Mouse (Mus musculus) bone marrow macrophage, adult 2 months (primary cell): Measurements from ENCODE around the gene Zfp114. TPM values are rescaled to one million over a fixed set of nuclear protein-coding genes. Genes with fewer than 3 reads are reported as not detected.

ENCODE experiments used
- H3K27ac ChIP-seq: 2 replicates; pipeline ENCODE4 v1.5.1; 2012; ENCODE audit warnings: low read depth, low read length; ENCODE audit not compliant: insufficient read depth
- H3K4me1 ChIP-seq: 2 replicates; pipeline ENCODE4 v1.6.1; 2012; ENCODE audit warnings: low read length; ENCODE audit not compliant: control insufficient read depth, insufficient read depth
- H3K4me3 ChIP-seq: 2 replicates; pipeline ENCODE4 v1.5.1; 2012; ENCODE audit warnings: mild to moderate bottlenecking, low read length, moderate library complexity; ENCODE audit not compliant: insufficient read depth
- CTCF ChIP-seq: IDR thresholded peaks from 2 replicates; pipeline ENCODE4 v1.5.1; 2012; ENCODE audit warnings: low read depth, mild to moderate bottlenecking, low read length, moderate library complexity
- POLR2A ChIP-seq: IDR thresholded peaks from 2 replicates; pipeline ENCODE4 v1.6.1; 2012; ENCODE audit warnings: mild to moderate bottlenecking, low read depth, low read length, borderline replicate concordance
- polyA plus RNA-seq: library from polyadenylated mRNA; stranded (reverse); fragments of >200 nt; gene quantifications from 2 replicates; pipeline ENCODE4 v1.2.4, GENCODE M21; 2012; ENCODE audit not compliant: missing spikeins, insufficient read depth, insufficient read length

Zfp114 gene
- polyA plus RNA-seq, 1 experiment = 0.50 TPM

DNA sequence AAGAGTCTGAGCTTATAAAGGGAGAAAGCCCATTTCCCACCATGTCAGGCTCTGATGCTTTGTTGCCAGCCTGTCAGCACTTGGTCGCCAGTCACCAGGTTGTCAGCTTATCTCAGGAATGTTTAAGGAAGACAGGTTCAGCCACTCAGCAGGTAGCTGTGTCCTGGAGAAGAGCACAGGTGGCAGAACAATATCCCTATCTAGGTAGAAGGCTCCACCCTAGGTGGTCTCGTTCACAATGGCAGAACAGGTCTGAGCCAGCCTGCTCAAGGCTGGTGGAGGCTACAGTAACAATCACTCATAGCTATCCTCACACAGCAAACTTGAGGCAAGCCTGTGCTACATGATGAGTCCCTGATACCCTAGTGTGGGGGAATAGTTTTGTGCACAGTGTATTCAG lies 16.5 kb downstream of the Zfp114 start:
- peaks cover 9% of the 10 kb centered on the region for H3K4me1 ChIP-seq
- H3K27ac ChIP-seq = no peak overlapping the region
- H3K4me3 ChIP-seq = no peak overlapping the region
- no peak for TF ChIP-seq POLR2A
- no peak for TF ChIP-seq CTCF

GRCm38 (mm10) chr7:24193157-24193556 lies 18.3 kb downstream of the Zfp114 start:
- no peak for TF ChIP-seq POLR2A
- TF ChIP-seq CTCF = no peak
- Histone ChIP-seq H3K4me3 (no peak overlapping the region), H3K27ac (no peak overlapping the region), H3K4me1 (peaks cover 9% of the 10 kb centered on the region)

DNA sequence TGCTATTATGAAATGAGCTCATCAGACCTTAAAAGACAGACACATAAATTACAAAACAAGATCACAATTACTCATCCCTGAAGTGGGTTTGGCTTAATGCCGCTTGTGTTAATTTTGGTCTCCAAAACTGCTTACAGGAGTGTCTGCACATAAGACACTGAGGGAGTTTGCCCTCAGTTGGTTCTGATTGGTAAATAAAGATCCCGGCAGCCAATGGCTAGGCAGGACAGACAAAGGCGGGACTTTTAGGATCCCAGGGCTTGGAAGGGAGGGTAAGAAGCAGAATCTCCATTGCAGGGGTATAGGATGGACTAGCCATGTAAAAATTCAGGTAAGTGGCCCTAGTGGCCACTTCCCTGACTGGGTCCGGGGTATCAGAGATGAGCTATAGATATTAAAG lies 22.1 kb downstream of the Zfp114 start:
- H3K4me3 ChIP-seq = no peak overlapping the region
- no peaks in the 10 kb centered on the region for H3K4me1 ChIP-seq
- H3K27ac ChIP-seq = no peak overlapping the region
- TF ChIP-seq CTCF = no peak
- no peak for TF ChIP-seq POLR2A

- Histone ChIP-seq H3K27ac (peak overlapping the region; percentile 53), H3K4me1 (peaks cover 6% of the 10 kb centered on the region), H3K4me3 (peak overlapping the region; percentile 96)
- TF ChIP-seq CTCF (no peak), POLR2A (no peak)
These were observed 32.8 kb downstream of the Zfp114 start for GRCm38 (mm10) chr7:24207488-24208261.

GRCm38 (mm10) chr7:24208282-24208886 lies 33.5 kb downstream of the Zfp114 start:
- H3K4me3 ChIP-seq = peak overlapping the region; percentile 96; the same call in 1 of the 2 replicates
- TF ChIP-seq CTCF = no peak
- TF ChIP-seq POLR2A = no peak
- H3K27ac ChIP-seq = no peak overlapping the region
- peaks cover 6% of the 10 kb centered on the region for H3K4me1 ChIP-seq

DNA sequence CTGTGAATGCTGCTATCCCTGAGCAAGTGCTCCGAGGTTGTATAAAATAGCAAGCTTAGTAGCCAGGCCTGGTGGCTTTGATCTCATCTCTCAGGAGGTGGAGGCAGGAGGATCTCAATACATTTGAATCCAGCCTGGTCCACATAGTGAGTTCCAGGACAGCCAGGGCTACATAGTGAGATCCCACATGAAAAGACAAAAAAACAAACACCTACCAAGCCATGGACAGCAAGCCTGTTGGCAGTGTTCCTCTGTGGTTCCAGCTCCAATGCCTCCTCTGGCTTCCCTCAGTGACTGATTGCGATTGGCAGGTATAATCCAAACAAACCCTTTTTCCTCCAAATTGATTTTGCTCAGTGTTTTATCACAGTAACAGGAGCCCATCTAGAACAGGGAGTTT lies 35.4 kb downstream of the Zfp114 start:
- TF ChIP-seq CTCF (no peak), POLR2A (no peak)
- Histone ChIP-seq H3K4me1 (peaks cover 6% of the 10 kb centered on the region), H3K27ac (no peak overlapping the region), H3K4me3 (no peak overlapping the region)

- TF ChIP-seq POLR2A (no peak), CTCF (no peak)
- no peak within 1 kb of the TSS for H3K27ac ChIP-seq
- H3K4me1 ChIP-seq = peaks cover 6% of the 10 kb centered on the region
- no peak within 1 kb of the TSS for H3K4me3 ChIP-seq
These were observed 36.5 kb downstream of the Zfp114 start, which contains the start of gene Zfp111 for GRCm38 (mm10) chr7:24211343-24211742. Zfp111 (minus strand) TSS chr7:24211443.

Other genes with a start within 250 kb of the Zfp114 start
- not detected in 2 replicates for gene Vmn1r179, start 248.1 kb upstream of the Zfp114 start, polyA plus RNA-seq
- not detected in 2 replicates for gene Vmn1r180, start 224.4 kb upstream of the Zfp114 start, polyA plus RNA-seq
- gene Vmn1r181, start 200.4 kb upstream of the Zfp114 start, polyA plus RNA-seq = not detected in 2 replicates
- not detected in 2 replicates for gene V1rd19, start 173.4 kb upstream of the Zfp114 start, polyA plus RNA-seq
- gene Vmn1r183, start 121.8 kb upstream of the Zfp114 start, polyA plus RNA-seq = 0.32 TPM in 1 of 2 replicates, not detected in the other
- 10.8 and 11.2 TPM in 2 replicates for gene Zfp180, start 93.1 kb upstream of the Zfp114 start, polyA plus RNA-seq
- gene Zfp112, start 62.7 kb upstream of the Zfp114 start, polyA plus RNA-seq = 0.38 and 1.2 TPM in 2 replicates
- gene Zfp235, start 40.9 kb upstream of the Zfp114 start, polyA plus RNA-seq = 6.4 and 7.0 TPM in 2 replicates
- 7.4 and 8.7 TPM in 2 replicates for gene Zfp111, start 36.4 kb downstream of the Zfp114 start, polyA plus RNA-seq
- 2.5 and 3.1 TPM in 2 replicates for gene Zfp109, start 62.5 kb downstream of the Zfp114 start, polyA plus RNA-seq
- gene Zfp108, start 79.7 kb downstream of the Zfp114 start, polyA plus RNA-seq = 1.9 TPM in 2 replicates
- gene Zfp93, start 95.4 kb downstream of the Zfp114 start, polyA plus RNA-seq = 1.1 and 1.2 TPM in 2 replicates
- 10.0 and 11.3 TPM in 2 replicates for gene Zfp61, start 126.2 kb downstream of the Zfp114 start, polyA plus RNA-seq
- 3.5 and 5.3 TPM in 2 replicates for gene Zfp94, start 141.6 kb downstream of the Zfp114 start, polyA plus RNA-seq
- gene Tescl, start 158.9 kb downstream of the Zfp114 start, polyA plus RNA-seq = not detected in 2 replicates
- not detected in 2 replicates for gene Lypd5, start 174.1 kb downstream of the Zfp114 start, polyA plus RNA-seq
- gene Kcnn4, start 195.2 kb downstream of the Zfp114 start, polyA plus RNA-seq = 50.1 and 51.4 TPM in 2 replicates
- gene Smg9, start 224.6 kb downstream of the Zfp114 start, polyA plus RNA-seq = 35.8 and 36.5 TPM in 2 replicates